Mouse (Mus musculus) kidney, adult 8-10 months (tissue): ENCODE measurements around the gene Amfr.

Experiments used
- DNase-seq, 2 experiments: peaks; one replicate each; pipeline ENCODE4 v3.0.0; 2022

Gene Amfr

DNA sequence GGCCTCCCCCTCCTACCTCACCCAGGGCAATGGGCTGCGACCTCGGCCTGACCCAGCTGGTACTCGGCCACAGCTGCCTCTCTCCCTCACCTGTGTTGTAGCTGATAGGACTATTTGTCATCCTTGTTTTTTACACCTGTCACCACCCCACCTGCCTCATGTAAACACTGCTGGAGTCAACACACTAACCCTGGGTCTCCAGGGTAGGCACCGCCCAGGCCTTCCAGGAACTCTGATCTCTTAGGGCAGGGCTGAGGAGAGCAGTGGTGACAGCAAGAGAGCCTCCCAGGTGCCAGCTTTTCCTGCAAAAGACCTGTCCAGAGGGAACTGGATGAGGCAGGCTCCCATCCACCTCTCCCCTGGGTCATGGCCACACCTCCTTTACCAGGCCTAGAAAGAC is 83.4 kb downstream of the Amfr start:
- no peak for DNase-seq

DNA sequence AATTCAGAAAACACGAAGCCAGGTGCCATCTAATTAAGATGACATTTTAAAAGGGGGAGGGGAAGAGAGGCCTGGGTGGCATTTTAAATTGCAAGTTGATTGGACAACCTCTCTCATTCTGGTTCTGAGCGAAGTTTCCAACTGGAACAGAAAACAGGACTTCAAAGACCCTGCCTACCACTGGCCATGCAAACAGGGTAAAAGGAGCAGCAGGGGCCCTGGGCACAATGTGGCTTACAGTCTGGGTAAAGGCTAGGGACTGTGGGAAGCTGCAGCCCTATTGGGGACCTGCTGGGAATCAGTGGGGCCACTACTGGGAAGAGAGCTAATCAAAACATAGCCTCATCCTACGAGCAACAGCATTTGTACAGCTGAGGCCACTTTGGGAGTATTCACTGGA is 87.1 kb downstream of the Amfr start:
- DNase-seq, result no peak

DNA sequence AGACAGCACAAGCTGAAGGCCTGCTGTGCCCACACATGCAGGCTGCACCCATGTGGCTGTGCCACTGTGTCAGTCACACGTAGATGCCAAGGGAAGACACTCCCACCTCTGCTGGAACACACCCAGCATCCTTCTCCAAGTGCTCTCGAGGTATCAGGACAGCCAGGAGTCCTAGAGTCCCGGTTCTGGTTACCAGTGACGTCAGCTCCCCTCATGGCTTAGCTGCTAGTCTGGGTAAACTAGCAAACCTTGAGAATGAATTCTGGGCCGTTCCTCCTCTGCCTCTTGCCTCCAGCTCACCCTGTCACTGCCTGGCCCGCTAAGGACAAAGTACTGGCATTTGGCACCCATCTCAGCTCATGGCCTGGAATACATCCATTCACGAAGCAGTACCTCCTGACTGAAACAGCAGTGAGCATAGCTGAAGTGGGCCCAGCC is 88.7 kb downstream of the Amfr start:
- DNase-seq, result no peak
